Mouse (Mus musculus): ENCODE measurements around the gene Pitpnc1. TPM values are rescaled to one million over a fixed set of nuclear protein-coding genes. Genes with fewer than 3 reads are reported as not detected.
A peak's percentile ranks its signal among the peaks of the same experiment; 100 is the strongest.

The Pitpnc1 gene
- total RNA-seq, 2 experiments from 2014 or later: 53.2 to 54.7 TPM

- DNase-seq: no peak
Measured at GRCm38 (mm10) chr11:107370476-107370875, 100.0 kb downstream of the Pitpnc1 start.

DNA sequence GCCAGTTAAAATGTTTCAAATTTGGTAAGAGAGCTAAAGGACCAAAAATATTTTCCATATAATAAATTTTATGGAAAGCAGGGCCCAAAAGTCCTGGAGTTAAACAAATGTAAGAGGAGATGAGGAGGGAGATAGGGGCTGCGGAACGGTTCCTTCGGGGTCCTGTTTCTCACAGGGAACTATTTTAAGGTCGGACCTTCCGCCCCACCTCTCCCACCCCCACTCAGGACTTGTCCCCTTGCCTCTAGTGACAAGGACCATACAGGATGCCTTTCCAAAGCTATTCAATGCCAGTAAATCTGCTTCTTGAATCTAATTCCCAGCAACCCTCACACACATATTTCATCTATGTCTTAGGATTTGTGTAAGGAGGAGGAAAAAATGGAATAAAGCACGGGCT is 100.8 kb downstream of the Pitpnc1 start:
- DNase-seq: no peak

DNA sequence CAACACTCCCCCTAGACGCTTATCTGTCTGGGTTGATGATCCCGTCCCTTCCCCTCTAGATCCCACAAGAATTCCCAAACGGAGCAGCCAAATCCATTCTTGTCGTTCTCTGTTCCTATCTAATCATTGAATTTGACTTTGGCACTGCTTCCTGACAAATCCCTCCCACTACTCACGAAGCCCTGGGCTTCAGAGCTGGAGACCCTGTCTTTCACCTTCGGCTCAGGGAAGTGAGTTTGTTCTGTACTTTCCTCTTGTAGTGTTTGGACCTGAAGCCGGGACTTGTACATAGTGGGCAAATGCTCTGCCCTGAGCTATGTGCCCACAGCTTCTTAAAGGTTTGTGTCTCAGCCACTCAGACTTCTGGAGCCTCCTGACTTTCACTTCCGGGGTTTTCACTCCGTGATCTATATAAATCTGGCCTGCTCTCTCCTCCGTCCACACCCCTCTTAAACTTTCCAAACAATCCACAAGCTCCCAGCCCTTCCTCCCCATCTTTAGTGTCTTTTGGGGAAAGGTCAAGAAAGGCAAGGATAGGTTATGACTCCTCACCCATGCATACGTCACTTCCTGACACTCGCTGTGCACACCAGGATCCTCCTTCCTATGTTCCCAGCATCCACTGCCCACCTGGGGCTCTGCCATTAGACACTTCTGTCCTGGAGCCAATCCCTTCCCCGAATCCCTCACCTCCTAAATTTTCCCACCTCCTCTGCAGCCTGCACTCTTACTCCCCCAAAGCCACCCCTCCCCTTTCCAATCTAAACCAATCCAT is 104.4 kb downstream of the Pitpnc1 start:
- DNase-seq: no peak

GRCm38 (mm10) chr11:107358695-107359094 is 111.8 kb downstream of the Pitpnc1 start:
- DNase-seq: no peak

DNA sequence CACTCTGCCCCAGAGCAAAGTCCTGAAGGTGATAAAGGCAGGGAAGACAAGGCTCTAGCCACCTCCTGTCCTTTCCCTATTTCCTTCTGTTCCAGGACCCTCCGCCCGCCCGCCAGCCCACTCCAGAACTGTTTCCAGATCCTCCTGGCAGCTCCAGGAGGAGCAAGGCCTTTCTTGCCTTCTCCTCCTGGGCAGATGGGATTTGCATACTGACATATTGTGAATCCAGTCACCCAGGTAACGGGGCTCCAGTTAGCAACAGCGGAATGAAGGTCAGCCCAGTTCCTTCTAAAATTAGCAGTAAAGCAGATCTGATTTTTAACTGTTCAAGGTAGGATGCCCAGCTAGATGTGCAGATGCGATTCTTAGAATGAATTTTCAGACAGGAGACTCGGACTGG is 114.3 kb downstream of the Pitpnc1 start:
- no peak for DNase-seq

DNA sequence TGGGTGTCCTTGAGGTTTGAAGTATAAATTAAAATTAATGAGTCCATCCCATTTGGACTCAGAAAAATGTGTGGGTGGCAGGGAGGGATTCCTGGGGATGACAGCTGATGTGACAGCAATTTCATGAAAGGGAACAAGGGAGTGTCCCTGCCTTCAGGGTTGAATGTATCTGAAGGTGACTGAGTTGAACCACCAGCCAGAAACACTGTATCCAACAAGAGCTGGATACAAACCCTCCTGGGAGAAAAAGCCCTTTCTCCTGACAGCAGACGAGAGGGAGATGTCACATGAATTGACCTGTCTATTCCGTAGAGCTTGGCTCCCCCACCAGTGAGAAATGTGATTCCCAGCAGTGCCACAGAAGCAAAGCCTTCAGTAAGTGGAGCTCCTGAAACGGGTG is 115.0 kb downstream of the Pitpnc1 start:
- no peak for DNase-seq

- DNase-seq: no peak
Measured at GRCm38 (mm10) chr11:107354499-107355143, 115.9 kb downstream of the Pitpnc1 start.

- DNase-seq: no peak
Measured at GRCm38 (mm10) chr11:107352596-107352995, 117.9 kb downstream of the Pitpnc1 start.

DNA sequence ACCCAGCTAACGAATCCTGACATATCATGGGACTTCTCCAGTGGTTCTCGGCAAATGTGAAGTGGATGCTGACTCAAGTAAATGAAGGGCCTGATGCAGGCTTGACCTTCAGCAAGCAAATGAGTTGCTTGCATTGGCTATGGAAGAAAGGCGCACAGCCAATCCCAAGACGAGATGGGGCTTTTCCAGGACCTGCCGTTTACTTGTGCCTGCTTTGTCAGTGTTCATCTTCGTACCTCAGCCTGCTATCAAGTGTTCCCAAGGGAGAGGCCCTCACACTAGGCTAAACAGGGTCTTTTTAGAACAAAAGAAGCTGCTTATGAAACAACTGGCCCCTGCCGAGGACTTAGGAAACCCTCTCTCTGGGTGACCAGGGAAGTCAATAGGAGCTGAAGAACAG is 120.7 kb downstream of the Pitpnc1 start:
- DNase-seq: no peak

DNA sequence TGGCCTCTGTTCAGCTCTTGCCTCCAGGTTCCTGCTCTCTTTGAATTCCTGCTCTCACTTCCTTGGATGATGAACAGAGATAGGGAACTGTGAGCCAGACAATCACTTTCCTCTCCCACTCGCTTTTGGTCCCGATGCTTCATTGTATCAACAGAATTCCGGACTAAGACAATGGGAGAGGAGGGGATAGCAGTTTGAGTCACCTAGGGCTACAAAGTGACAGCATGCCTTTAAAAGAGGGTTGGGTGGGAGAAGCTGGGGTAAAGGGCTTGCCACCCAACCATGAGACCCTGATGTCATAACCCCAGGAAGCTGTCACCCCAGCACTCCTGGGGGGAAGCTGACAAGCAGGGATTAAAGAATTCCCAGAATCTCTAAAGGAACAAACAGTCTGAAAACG is 127.5 kb downstream of the Pitpnc1 start:
- DNase-seq: no peak

DNA sequence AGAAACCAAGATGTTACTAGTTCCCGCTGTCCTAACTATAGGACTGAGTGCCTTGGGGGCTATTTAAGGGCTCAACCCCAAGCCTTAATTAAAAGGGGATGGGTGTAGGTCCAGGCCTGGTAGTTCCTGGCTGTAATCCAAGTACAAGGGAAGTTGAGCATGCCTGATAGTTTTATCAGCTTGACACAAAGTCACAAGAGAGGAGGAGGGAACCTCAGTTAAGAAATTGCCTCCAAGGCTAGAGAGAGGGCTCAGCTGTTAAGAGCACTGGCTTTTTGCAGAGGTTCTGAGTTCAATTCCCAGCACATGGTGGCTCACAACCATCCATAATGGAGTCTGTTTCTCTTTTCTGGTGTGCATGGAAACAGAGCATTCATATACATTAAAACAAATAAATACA is 128.1 kb downstream of the Pitpnc1 start:
- no peak for DNase-seq

DNA sequence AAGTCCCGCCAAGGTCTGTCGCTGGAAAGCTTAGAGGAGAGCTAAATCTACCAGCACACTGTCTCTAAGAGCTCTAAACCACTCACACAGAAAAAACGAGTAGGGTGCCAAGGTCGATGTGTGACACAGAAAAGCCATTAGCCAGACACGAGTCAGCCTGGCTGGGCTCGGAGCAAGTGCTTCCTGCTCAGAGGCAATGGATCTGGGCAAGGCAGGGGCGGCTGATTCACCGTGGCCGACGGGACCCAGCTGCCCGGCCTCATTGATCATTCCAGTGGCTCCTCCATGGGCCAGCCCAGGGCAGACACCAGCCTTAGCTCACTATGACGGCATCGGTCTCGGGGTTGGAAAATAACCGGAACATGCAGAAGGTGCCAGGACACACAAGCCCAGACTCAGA is 129.2 kb downstream of the Pitpnc1 start:
- peak; percentile 48 for DNase-seq

DNA sequence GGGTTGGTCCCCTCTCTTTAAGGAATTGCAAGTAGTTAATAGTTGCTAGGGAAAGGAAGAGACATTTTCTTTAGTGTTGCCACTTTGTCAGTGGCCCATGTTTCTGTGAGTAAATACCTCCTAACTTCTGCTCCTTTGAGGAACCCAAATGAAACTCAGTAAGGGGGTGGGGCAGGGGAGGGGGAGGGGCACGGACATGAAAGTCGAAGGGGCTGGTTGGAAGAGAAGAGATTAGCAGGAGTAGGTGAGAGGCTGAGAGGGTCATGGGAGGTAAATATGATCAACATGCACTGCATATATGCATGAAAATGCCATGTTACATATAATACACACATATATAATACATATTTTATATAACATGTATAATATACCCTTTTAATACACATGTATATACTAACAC is 129.7 kb downstream of the Pitpnc1 start:
- no peak for DNase-seq

- no peak for DNase-seq
Measured at GRCm38 (mm10) chr11:107339224-107339805, 131.2 kb downstream of the Pitpnc1 start.

DNA sequence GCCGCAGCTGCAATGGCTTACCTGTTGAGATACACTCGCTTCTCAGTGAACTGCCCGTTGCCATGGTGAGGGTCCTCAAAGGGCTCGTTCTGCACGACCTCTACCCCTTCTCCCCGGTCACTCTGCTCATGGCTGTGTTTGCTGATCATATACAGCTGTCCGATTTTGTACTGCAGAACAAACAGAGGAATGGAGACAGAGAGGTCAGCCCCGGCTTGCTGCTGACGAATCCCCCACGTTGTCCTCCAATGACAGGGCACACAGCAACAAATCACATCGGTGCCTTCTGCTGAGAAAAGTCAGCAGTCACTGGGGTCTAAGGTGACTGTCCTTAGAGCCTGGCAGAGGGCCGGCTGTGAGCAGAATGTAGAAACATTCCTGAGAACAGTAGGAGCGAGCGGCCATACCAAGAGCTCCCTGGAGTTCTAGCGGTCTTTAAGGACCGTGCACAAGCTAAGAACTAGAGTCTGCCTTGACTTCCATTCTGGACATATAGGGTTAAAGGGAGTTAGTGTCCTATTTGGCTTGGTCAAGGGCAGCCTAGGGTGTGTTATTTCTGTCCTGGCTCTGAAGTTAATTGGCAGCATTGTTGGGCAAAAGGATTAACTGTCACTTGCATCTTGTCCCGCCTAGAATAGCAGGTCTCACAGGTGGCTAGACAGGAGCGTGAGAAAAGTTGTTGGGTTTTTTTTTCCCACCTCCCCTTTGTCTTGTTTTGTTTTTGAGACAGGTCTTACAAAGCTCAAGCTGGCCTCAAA is 132.9 kb downstream of the Pitpnc1 start:
- DNase-seq: peak; percentile 15

GRCm38 (mm10) chr11:107335756-107336155 is 134.7 kb downstream of the Pitpnc1 start:
- peak; percentile 26 for DNase-seq

DNA sequence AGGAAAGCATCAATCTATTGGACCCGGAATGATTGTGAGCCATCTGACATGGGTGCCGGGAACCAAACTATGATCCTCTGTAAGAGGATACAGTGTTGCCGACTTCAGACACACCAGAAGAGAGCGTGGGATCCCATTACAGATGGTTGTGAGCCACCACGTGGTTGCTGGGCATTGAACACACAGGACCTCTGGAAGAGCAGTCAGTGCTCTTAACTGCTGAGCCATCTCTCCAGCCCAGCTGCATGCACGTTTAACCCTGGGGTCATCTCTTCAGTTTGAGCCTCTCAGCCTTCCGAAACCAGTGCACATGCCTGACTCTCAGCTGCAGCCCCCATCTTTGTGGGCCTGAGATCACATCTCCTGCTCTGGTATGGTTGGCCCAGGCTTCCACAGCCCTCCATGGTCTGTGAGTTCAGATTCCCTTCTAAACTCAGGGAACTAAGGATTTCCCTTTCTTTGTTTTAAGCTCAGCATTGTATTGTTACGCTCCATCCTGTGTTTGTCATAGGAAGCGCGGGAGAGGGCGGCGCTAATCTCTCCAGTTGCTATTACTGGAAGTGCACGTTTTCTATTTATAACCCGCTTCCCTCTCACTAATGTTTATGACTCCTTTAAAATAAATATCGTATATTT is 135.5 kb downstream of the Pitpnc1 start:
- no peak for DNase-seq

GRCm38 (mm10) chr11:107332905-107333304 is 137.6 kb downstream of the Pitpnc1 start:
- no peak for DNase-seq

- no peak for DNase-seq
Measured at GRCm38 (mm10) chr11:107332332-107332731, 138.2 kb downstream of the Pitpnc1 start.

- no peak for DNase-seq
Measured at GRCm38 (mm10) chr11:107331425-107331824, 139.1 kb downstream of the Pitpnc1 start.

- no peak for DNase-seq
Measured at GRCm38 (mm10) chr11:107327326-107327725, 143.2 kb downstream of the Pitpnc1 start.

Data from gastrocnemius, postnatal 10 days (tissue).